Mouse (Mus musculus) frontal cortex, adult (tissue): ENCODE measurements at regions not wholly inside any gene's neighbourhood (a gene's known extent, or its start where the extent isn't known, plus 50 kb on each side); places are given as distances from the start of the nearest gene placed in this dataset.

Source experiments
- ATAC-seq: cut with Nextera tagmentation; 2 replicates; pipeline ENCODE4 v1.9.2; 2017; ENCODE audit warnings: mild to moderate bottlenecking, moderate library complexity, mixed read lengths; ENCODE audit not compliant: low TSS enrichment

- no peak for ATAC-seq
Measured at GRCm38 (mm10) chr10:96372616-96373346, 236.4 kb downstream of the Gm5426 start.

GRCm38 (mm10) chr10:96373481-96373880 is 237.1 kb downstream of the Gm5426 start:
- ATAC-seq = no peak

- no peak for ATAC-seq
Measured at GRCm38 (mm10) chr10:96374293-96375069, 238.1 kb downstream of the Gm5426 start.

GRCm38 (mm10) chr10:96375070-96375447 is 238.7 kb downstream of the Gm5426 start:
- ATAC-seq = no peak

- no peak for ATAC-seq
Measured at GRCm38 (mm10) chr10:96377549-96377948, 239.3 kb upstream of the Btg1 start.

- peak; percentile 44; the same call in 1 of the 2 replicates for ATAC-seq
Measured at GRCm38 (mm10) chr10:96379016-96379771, 237.6 kb upstream of the Btg1 start.

GRCm38 (mm10) chr10:96381664-96382063 is 235.1 kb upstream of the Btg1 start:
- no peak for ATAC-seq

- ATAC-seq = no peak
Measured at GRCm38 (mm10) chr10:96391748-96392147, 225.1 kb upstream of the Btg1 start.

- no peak for ATAC-seq
Measured at GRCm38 (mm10) chr10:96392836-96393235, 224.0 kb upstream of the Btg1 start.

GRCm38 (mm10) chr10:96394210-96394609 is 222.6 kb upstream of the Btg1 start:
- no peak for ATAC-seq

GRCm38 (mm10) chr10:96395017-96395416 is 221.8 kb upstream of the Btg1 start:
- ATAC-seq = no peak

- ATAC-seq = peak; percentile 85
Measured at GRCm38 (mm10) chr10:96397931-96398561, 218.8 kb upstream of the Btg1 start.

GRCm38 (mm10) chr10:96398562-96399288 is 218.1 kb upstream of the Btg1 start:
- ATAC-seq = peak; percentile 64

GRCm38 (mm10) chr10:96399636-96400400 is 217.0 kb upstream of the Btg1 start:
- no peak for ATAC-seq

GRCm38 (mm10) chr10:96400793-96401192 is 216.0 kb upstream of the Btg1 start:
- no peak for ATAC-seq

GRCm38 (mm10) chr10:96406306-96406705 is 210.5 kb upstream of the Btg1 start:
- ATAC-seq = no peak

GRCm38 (mm10) chr10:96407846-96408245 is 209.0 kb upstream of the Btg1 start:
- no peak for ATAC-seq

- no peak for ATAC-seq
Measured at GRCm38 (mm10) chr10:96408250-96408649, 208.6 kb upstream of the Btg1 start.

GRCm38 (mm10) chr10:96410028-96410427 is 206.8 kb upstream of the Btg1 start:
- no peak for ATAC-seq

GRCm38 (mm10) chr10:96414807-96415206 is 202.0 kb upstream of the Btg1 start:
- no peak for ATAC-seq
